Mouse (Mus musculus): ENCODE data around the gene Spin1.

DNA sequence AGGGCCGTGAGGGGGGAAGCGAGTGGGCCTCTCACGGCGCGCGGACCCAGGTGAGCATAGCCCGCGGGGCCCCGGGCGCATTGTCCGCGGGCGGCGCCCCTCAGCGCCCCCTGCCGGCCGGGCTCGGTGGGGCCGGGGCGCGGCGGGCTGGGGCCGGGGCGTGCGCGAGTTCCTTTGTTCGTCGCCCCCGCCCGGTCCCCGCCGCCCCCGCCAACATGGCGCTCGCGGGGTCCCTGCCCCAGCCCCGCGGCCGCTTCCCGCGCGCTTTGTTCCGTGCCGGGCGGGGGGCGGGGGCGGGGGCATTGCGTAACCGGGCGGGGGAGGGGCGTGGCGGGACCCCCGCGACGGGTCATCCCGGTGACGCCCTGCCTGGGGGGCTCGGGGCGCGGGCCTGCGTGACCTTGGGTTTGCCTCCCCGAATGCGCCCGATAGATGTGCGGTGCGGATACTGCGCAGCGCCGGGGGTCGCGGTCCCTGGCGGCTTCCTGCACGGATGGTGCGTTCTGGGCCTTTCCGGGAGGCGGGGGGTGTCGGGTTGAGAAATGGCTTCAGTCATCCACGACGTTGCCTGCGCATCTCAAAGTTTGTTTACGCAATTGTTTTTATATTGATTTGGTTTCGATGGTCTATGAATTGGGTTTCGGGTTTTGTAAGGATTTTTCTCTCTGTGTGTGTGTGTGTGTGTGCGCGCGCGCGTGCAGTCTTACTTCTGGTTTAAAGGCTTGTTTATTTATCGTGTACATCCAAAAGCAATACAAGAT is 516 bp downstream of the Spin1 start:
- TF ChIP-seq CTCF (IDR thresholded peaks at IDR 0.05; ENCODE audit: low read depth, low read length) (no peak; the same call in 1 of the 2 replicates), POLR2A (IDR thresholded peaks at IDR 0.05; ENCODE audit: borderline replicate concordance, low read depth, low read length) (no peak)
